Mouse (Mus musculus): ENCODE measurements around the gene Cxcr1. TPM values are rescaled to one million over a fixed set of nuclear protein-coding genes. Genes with fewer than 3 reads are reported as not detected.

Cxcr1 gene
- total and polyA plus RNA-seq, 2 experiments from 2014 or later, result not detected

GRCm38 (mm10) chr1:74203457-74203856 is 9.0 kb upstream of the Cxcr1 start:
- Histone ChIP-seq H3K27me3 (ENCODE audit: control insufficient read depth, insufficient read depth, low read length) (no peaks in the 10 kb centered on the region), H3K36me3 (replicated peaks; ENCODE audit: control insufficient read depth, insufficient read depth, low read length) (no peaks in the 10 kb centered on the region), H3K4me1 (ENCODE audit: control insufficient read depth, insufficient read depth) (no peaks in the 10 kb centered on the region), H3K4me2 (ENCODE audit: low read depth, low read length) (no peak overlapping the region), H3K9me3 (replicated peaks; ENCODE audit: control insufficient read depth, low read length) (no peaks in the 10 kb centered on the region), H3K4me3 (ENCODE audit: low read depth, low read length) (no peak overlapping the region), H3K27ac (ENCODE audit: low read depth) (no peak overlapping the region), H3K9ac (replicated peaks; ENCODE audit: low read depth, low read length) (no peak overlapping the region)
- 52% methylated on average over 5 of the region's 5 CpGs for WGBS
- DNase-seq (ENCODE audit: low spot score), result no peak
- TF ChIP-seq CTCF (IDR thresholded peaks at IDR 0.05; ENCODE audit: low read depth), result no peak
- no peak for TF ChIP-seq EP300 (IDR thresholded peaks at IDR 0.05; ENCODE audit: low read depth)
- ATAC-seq (ENCODE audit: insufficient read depth, low read depth), result no peak

GRCm38 (mm10) chr1:74201048-74201844 is 6.8 kb upstream of the Cxcr1 start:
- no peak overlapping the region for H3K9ac ChIP-seq (replicated peaks; ENCODE audit: low read depth, low read length)
- DNase-seq (ENCODE audit: low spot score) (no peak), ATAC-seq (ENCODE audit: insufficient read depth, low read depth) (no peak)
- H3K36me3 ChIP-seq (replicated peaks; ENCODE audit: control insufficient read depth, insufficient read depth, low read length), result no peaks in the 10 kb centered on the region
- H3K27me3 ChIP-seq (ENCODE audit: control insufficient read depth, insufficient read depth, low read length), result no peaks in the 10 kb centered on the region
- no peak overlapping the region for H3K4me3 ChIP-seq (ENCODE audit: low read depth, low read length)
- no peaks in the 10 kb centered on the region for H3K4me1 ChIP-seq (ENCODE audit: control insufficient read depth, insufficient read depth)
- no peaks in the 10 kb centered on the region for H3K9me3 ChIP-seq (replicated peaks; ENCODE audit: control insufficient read depth, low read length)
- no peak for TF ChIP-seq CTCF (IDR thresholded peaks at IDR 0.05; ENCODE audit: low read depth)
- TF ChIP-seq EP300 (IDR thresholded peaks at IDR 0.05; ENCODE audit: low read depth), result no peak
- no peak overlapping the region for H3K27ac ChIP-seq (ENCODE audit: low read depth)
- H3K4me2 ChIP-seq (ENCODE audit: low read depth, low read length), result no peak overlapping the region
- 72% methylated on average over 7 of the region's 7 CpGs for WGBS

GRCm38 (mm10) chr1:74199046-74199445 is 4.6 kb upstream of the Cxcr1 start:
- H3K9me3 ChIP-seq (replicated peaks; ENCODE audit: control insufficient read depth, low read length), result no peaks in the 10 kb centered on the region
- no peak overlapping the region for H3K27ac ChIP-seq (ENCODE audit: low read depth)
- no peak overlapping the region for H3K4me3 ChIP-seq (ENCODE audit: low read depth, low read length)
- H3K4me1 ChIP-seq (ENCODE audit: control insufficient read depth, insufficient read depth), result no peaks in the 10 kb centered on the region
- H3K36me3 ChIP-seq (replicated peaks; ENCODE audit: control insufficient read depth, insufficient read depth, low read length), result no peaks in the 10 kb centered on the region
- H3K27me3 ChIP-seq (ENCODE audit: control insufficient read depth, insufficient read depth, low read length), result no peaks in the 10 kb centered on the region
- TF ChIP-seq EP300 (IDR thresholded peaks at IDR 0.05; ENCODE audit: low read depth) (no peak), CTCF (IDR thresholded peaks at IDR 0.05; ENCODE audit: low read depth) (no peak)
- 58% methylated on average over 8 of the region's 8 CpGs for WGBS
- H3K9ac ChIP-seq (replicated peaks; ENCODE audit: low read depth, low read length), result no peak overlapping the region
- ATAC-seq (ENCODE audit: insufficient read depth, low read depth), result no peak
- no peak overlapping the region for H3K4me2 ChIP-seq (ENCODE audit: low read depth, low read length)
- no peak for DNase-seq (ENCODE audit: low spot score)

GRCm38 (mm10) chr1:74197726-74198470 is 3.5 kb upstream of the Cxcr1 start:
- no peak for TF ChIP-seq CTCF (IDR thresholded peaks at IDR 0.05; ENCODE audit: low read depth)
- TF ChIP-seq EP300 (IDR thresholded peaks at IDR 0.05; ENCODE audit: low read depth), result no peak
- Histone ChIP-seq H3K36me3 (replicated peaks; ENCODE audit: control insufficient read depth, insufficient read depth, low read length) (no peaks in the 10 kb centered on the region), H3K9me3 (replicated peaks; ENCODE audit: control insufficient read depth, low read length) (no peaks in the 10 kb centered on the region), H3K9ac (replicated peaks; ENCODE audit: low read depth, low read length) (no peak overlapping the region), H3K4me3 (ENCODE audit: low read depth, low read length) (no peak overlapping the region), H3K4me1 (ENCODE audit: control insufficient read depth, insufficient read depth) (no peaks in the 10 kb centered on the region), H3K27me3 (ENCODE audit: control insufficient read depth, insufficient read depth, low read length) (no peaks in the 10 kb centered on the region), H3K4me2 (ENCODE audit: low read depth, low read length) (no peak overlapping the region), H3K27ac (ENCODE audit: low read depth) (no peak overlapping the region)
- no peak for DNase-seq (ENCODE audit: low spot score)
- whole genome bisulfite sequencing, result 79% methylated on average over 12 of the region's 12 CpGs
- ATAC-seq (ENCODE audit: insufficient read depth, low read depth), result no peak

GRCm38 (mm10) chr1:74196621-74197419 is 2.4 kb upstream of the Cxcr1 start:
- DNase-seq (ENCODE audit: low spot score) (no peak), ATAC-seq (ENCODE audit: insufficient read depth, low read depth) (no peak)
- no peak overlapping the region for H3K4me2 ChIP-seq (ENCODE audit: low read depth, low read length)
- H3K27me3 ChIP-seq (ENCODE audit: control insufficient read depth, insufficient read depth, low read length), result no peaks in the 10 kb centered on the region
- 74% methylated on average over 17 of the region's 17 CpGs for WGBS
- H3K9ac ChIP-seq (replicated peaks; ENCODE audit: low read depth, low read length), result no peak overlapping the region
- no peak overlapping the region for H3K4me3 ChIP-seq (ENCODE audit: low read depth, low read length)
- H3K36me3 ChIP-seq (replicated peaks; ENCODE audit: control insufficient read depth, insufficient read depth, low read length), result no peaks in the 10 kb centered on the region
- no peaks in the 10 kb centered on the region for H3K9me3 ChIP-seq (replicated peaks; ENCODE audit: control insufficient read depth, low read length)
- no peak overlapping the region for H3K27ac ChIP-seq (ENCODE audit: low read depth)
- no peak for TF ChIP-seq CTCF (IDR thresholded peaks at IDR 0.05; ENCODE audit: low read depth)
- TF ChIP-seq EP300 (IDR thresholded peaks at IDR 0.05; ENCODE audit: low read depth), result no peak
- H3K4me1 ChIP-seq (ENCODE audit: control insufficient read depth, insufficient read depth), result no peaks in the 10 kb centered on the region
